Mouse (Mus musculus): ENCODE measurements around the gene Ctbp2.

The Ctbp2 gene

GRCm38 (mm10) chr7:133048085-133048630, 76.0 kb downstream of the Ctbp2 start:
- in situ Hi-C loops (cut with MboI; ENCODE audit: low sequenced_read_pairs): no loop called here

GRCm38 (mm10) chr7:133047287-133047686, 76.9 kb downstream of the Ctbp2 start:
- in situ Hi-C loops (cut with MboI; ENCODE audit: low sequenced_read_pairs): no loop called here

GRCm38 (mm10) chr7:133044721-133045120, 79.4 kb downstream of the Ctbp2 start:
- in situ Hi-C loops (cut with MboI; ENCODE audit: low sequenced_read_pairs): no loop called here

- in situ Hi-C loops (cut with MboI; ENCODE audit: low sequenced_read_pairs): no loop called here
Observed at GRCm38 (mm10) chr7:133041784-133042183, 82.4 kb downstream of the Ctbp2 start.

GRCm38 (mm10) chr7:133040688-133041345, 83.3 kb downstream of the Ctbp2 start:
- in situ Hi-C loops (cut with MboI; ENCODE audit: low sequenced_read_pairs): no loop called here

GRCm38 (mm10) chr7:133039556-133040255, 84.4 kb downstream of the Ctbp2 start:
- in situ Hi-C loops (cut with MboI; ENCODE audit: low sequenced_read_pairs): no loop called here

GRCm38 (mm10) chr7:133037618-133038017, 86.5 kb downstream of the Ctbp2 start:
- in situ Hi-C loops (cut with MboI; ENCODE audit: low sequenced_read_pairs): no loop called here

GRCm38 (mm10) chr7:133037217-133037616, 86.9 kb downstream of the Ctbp2 start:
- in situ Hi-C loops (cut with MboI; ENCODE audit: low sequenced_read_pairs): no loop called here

- in situ Hi-C loops (cut with MboI; ENCODE audit: low sequenced_read_pairs): no loop called here
Observed at GRCm38 (mm10) chr7:133035901-133036300, 88.3 kb downstream of the Ctbp2 start.

- in situ Hi-C loops (cut with MboI; ENCODE audit: low sequenced_read_pairs): no loop called here
Observed at GRCm38 (mm10) chr7:133032589-133033203, 91.5 kb downstream of the Ctbp2 start.

GRCm38 (mm10) chr7:133029496-133030047, 94.6 kb downstream of the Ctbp2 start:
- in situ Hi-C loops (cut with MboI; ENCODE audit: low sequenced_read_pairs): no loop called here

- in situ Hi-C loops (cut with MboI; ENCODE audit: low sequenced_read_pairs): no loop called here
Observed at GRCm38 (mm10) chr7:133029004-133029403, 95.2 kb downstream of the Ctbp2 start.

GRCm38 (mm10) chr7:133027930-133028329, 96.2 kb downstream of the Ctbp2 start:
- in situ Hi-C loops (cut with MboI; ENCODE audit: low sequenced_read_pairs): no loop called here

GRCm38 (mm10) chr7:133024694-133025093, 99.5 kb downstream of the Ctbp2 start:
- in situ Hi-C loops (cut with MboI; ENCODE audit: low sequenced_read_pairs): no loop called here

- in situ Hi-C loops (cut with MboI; ENCODE audit: low sequenced_read_pairs): no loop called here
Observed at GRCm38 (mm10) chr7:133019481-133020020, 104.6 kb downstream of the Ctbp2 start.

- in situ Hi-C loops (cut with MboI; ENCODE audit: low sequenced_read_pairs): no loop called here
Observed at GRCm38 (mm10) chr7:133018961-133019360, 105.2 kb downstream of the Ctbp2 start.

GRCm38 (mm10) chr7:133015416-133016070, 108.6 kb downstream of the Ctbp2 start:
- in situ Hi-C loops (cut with MboI; ENCODE audit: low sequenced_read_pairs): no loop called here

- in situ Hi-C loops (cut with MboI; ENCODE audit: low sequenced_read_pairs): no loop called here
Observed at GRCm38 (mm10) chr7:133014631-133015030, 109.5 kb downstream of the Ctbp2 start.

- in situ Hi-C loops (cut with MboI; ENCODE audit: low sequenced_read_pairs): no loop called here
Observed at GRCm38 (mm10) chr7:133013923-133014322, 110.2 kb downstream of the Ctbp2 start.

GRCm38 (mm10) chr7:133012637-133013366, 111.4 kb downstream of the Ctbp2 start:
- in situ Hi-C loops (cut with MboI; ENCODE audit: low sequenced_read_pairs): no loop called here

Data from CH12F3 (cell line).